Mouse (Mus musculus) adrenal gland, adult 2 months (tissue): Measurements from ENCODE around the gene Traf3ip2. TPM values are rescaled to one million over a fixed set of nuclear protein-coding genes. Genes with fewer than 3 reads are reported as not detected.

Experiments used
- DNase-seq: peaks from one replicate; pipeline ENCODE4 v3.0.0; 2021
- polyA plus RNA-seq: library from polyadenylated mRNA; depleted of rRNA; stranded (reverse); fragments of >200 nt; gene quantifications from 2 replicates; pipeline ENCODE4 v1.2.3, GENCODE M21; 2012
- total RNA-seq, 2 experiments: library from RNA; stranded (reverse); gene quantifications; 2 replicates each; pipeline ENCODE4 v1.2.3; 2021

Traf3ip2 gene
- total and polyA plus RNA-seq, 3 experiments: 15.3 to 24.2 (median 19.1) TPM

DNA sequence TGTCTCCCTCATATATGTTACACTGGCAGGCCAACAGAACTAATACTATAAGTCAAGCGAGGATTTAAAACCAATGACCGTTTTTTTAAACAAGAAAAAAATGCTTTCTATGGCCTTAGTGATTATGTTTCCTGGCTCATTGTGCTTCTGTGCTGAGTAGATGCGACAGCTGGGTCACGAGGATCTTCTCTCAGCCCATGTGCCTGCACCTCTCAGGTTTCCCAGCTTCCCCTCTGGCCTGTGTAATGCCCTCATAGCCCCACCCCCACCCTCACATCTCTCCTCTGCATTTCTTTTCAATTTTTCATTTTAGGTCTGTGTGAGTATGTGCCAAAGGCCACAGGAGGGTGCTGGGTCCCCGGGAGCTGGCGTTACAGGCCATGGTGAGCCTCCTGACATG, 20.6 kb downstream of the Traf3ip2 start:
- DNase-seq: no peak

GRCm38 (mm10) chr10:39634423-39635101, 21.8 kb downstream of the Traf3ip2 start:
- no peak for DNase-seq

DNA sequence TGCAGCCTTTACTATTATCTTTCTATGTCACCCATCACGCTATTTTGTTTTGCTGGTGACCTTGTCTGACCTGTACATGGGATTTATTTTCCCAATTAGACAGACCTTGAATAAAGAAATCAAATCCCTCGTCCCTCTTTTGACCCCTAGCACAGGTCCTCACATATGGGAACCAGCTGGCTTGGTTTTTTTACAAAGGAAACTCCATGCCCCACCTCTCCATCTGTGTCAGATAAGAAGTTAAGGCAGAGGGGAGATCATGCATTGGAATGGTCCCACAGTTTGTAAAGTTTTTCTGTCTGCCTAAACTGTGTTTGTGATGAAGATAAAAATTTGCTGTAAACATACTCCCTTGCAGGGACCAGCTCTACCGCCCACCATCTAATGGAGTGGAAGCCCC, 26.1 kb downstream of the Traf3ip2 start:
- no peak for DNase-seq

DNA sequence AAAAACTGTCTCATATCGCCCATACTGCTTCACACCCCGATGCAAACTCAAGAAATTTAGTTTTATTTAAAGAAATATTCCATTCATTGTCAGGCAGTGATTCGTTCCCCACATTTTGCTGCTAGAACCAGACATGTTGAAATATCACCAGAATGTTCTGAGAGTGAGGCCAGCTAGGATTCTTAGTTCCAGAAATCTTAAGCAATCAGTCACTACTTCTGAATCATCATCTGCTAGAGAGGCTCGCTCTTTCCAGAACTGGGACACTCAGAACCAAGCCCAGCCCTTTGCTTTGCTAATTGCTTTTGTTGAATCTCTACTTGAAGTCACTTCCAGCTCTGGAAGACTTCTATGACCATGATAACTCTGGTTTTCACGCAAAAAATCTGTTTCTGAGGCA, 27.0 kb downstream of the Traf3ip2 start:
- DNase-seq: peak; percentile 69

GRCm38 (mm10) chr10:39640817-39641226, 28.1 kb downstream of the Traf3ip2 start:
- peak; percentile 77 for DNase-seq

DNA sequence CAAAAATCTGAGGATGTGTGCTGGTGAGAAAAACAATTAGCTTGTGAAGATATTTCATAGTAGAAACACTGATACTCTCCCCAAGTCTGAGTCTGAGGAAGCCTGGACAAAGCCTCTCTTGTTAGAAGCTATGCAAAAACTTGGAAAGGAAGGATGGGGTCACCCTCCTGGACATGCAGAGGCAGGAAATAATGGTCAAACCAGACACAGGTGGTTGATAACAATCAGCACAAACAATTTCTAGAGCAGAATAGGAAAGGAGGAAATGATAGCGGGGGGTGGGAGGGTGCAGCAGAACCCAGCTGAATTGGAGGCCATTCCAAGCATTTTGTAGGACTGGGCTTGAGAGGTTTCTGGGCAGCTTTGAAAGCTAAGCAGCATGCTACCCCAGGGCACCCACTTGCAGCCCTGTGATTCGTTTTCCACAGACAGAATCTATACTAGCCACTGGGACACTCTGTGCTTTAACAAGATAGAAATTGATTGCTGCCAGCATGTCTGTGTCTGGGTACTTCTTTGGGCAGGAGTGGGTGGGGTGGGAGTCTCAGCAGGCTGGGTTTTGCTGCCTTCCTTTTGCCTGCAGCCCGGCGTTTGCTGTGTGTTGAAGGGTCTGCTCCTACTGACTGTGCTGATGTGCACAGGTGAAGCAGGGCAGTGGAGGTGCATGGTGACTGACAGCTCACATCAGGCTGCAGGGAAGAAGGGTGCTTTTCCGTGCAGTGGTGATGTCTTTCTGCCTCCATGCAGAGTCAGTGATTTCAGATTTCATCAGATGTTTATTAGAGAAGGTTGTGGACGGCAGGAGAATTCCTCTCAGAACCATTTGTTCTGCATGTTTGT, 33.3 kb downstream of the Traf3ip2 start:
- no peak for DNase-seq

GRCm38 (mm10) chr10:39646629-39647019, 33.9 kb downstream of the Traf3ip2 start:
- DNase-seq: peak; percentile 59

- DNase-seq: no peak
These were observed 34.4 kb downstream of the Traf3ip2 start for GRCm38 (mm10) chr10:39647118-39647517.

- no peak for DNase-seq
These were observed 35.5 kb downstream of the Traf3ip2 start for GRCm38 (mm10) chr10:39648278-39648677.

DNA sequence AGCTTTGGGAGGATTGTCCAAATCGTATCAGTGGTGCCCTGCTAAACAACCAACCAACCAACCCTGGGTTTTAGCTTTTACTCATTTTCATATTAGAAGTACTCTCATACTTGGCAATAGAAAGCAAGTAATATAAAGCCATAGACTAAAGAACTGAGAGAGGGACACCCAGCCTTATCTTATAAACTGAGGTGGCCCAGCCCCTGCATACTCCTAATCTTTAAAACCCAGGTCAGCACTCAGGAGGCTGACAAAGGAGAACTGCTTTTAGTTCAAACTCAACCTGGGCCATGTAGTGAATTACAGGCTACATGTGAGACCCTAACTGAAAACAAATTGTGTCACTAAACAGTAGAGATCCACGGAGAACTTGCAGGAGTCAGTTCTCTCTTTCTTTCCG, 36.8 kb downstream of the Traf3ip2 start:
- no peak for DNase-seq

DNA sequence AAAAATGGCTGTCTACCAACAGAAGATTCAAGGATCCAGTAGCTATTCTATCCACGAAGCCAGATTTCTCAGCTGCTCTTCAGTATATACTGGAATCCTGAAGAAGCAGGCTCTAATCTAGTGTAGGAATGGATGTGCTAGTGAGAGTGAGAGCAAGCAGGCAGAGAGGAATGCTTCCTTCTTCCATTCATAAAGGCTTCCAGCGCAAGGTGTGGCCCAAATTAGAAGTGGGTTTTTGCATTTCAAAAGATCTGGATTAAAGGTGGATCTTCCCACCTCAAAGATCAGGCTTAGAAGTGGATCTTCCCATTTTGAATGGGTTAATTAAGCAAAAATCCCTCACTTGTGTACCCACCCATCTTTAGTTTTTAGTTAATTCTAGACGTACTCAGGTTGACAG, 37.6 kb downstream of the Traf3ip2 start:
- no peak for DNase-seq

- DNase-seq: no peak
These were observed 41.3 kb downstream of the Traf3ip2 start for GRCm38 (mm10) chr10:39654001-39654416.

- no peak for DNase-seq
These were observed 46.2 kb downstream of the Traf3ip2 start for GRCm38 (mm10) chr10:39658901-39659410.

DNA sequence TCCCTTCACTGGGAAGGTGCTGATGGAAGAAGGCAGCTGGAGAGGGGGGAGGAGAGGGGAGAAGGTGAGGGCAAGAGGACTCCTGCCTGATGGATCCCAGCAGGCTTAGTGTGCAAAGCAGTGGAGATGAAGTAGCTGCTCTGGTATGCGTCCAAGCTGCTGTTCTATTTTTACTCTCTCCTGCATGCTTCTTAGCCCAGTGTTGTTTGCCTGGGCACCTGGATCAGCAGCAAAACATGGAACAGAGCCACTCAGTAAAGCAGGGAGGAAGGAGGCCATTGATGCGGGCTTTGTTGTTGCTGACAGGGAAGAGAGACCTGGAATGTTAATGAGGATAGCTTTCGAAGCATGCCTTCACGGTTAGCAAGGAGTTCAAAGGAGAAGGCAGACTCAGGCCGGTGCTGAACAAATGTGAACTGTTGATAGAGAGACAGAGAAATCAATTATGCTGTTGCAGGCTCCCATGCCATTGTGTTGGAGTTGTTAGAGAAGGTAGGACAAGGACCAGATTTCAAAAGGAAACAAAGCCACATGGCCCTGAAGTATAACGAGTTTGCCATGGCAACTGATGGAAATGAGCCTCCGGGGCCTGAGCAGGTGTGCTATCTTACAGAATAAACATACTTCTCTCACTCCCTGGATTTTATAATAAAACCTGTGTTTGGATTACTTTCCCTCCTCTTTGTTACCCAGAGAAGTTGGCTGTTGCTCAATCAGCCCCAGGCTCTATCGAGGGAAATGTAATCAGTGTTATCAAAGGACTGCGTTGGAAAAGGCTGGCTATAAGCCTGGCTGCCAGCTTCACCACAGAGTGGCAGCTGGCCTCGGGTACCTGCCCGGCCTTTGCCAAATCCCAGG, 46.9 kb downstream of the Traf3ip2 start:
- DNase-seq: peak; percentile 55

- DNase-seq: no peak
These were observed 47.5 kb downstream of the Traf3ip2 start for GRCm38 (mm10) chr10:39660269-39660655.

GRCm38 (mm10) chr10:39660698-39661097, 48.0 kb downstream of the Traf3ip2 start:
- no peak for DNase-seq

DNA sequence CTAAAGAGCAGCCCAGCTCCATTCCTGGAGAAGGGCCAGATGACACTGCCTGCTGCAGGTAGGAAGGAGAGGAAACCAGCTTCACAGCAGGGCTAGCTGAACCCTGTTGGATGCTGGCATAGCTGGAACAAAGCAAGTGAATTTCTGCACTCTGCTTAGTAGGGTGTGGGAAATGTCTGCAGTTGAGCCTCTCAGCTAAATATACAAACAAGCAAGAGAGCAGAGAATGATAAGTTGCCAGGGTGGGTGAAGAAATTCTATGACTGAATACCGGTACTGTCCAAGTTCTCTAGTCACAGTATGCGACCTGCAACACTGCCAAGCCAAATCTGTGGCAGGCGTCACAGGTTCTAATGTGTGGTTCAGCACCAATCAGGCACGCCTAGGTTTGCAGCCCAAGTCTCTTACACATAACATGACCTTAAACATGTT, 52.4 kb downstream of the Traf3ip2 start:
- no peak for DNase-seq

- no peak for DNase-seq
These were observed 53.3 kb downstream of the Traf3ip2 start for GRCm38 (mm10) chr10:39666027-39666426.

- DNase-seq: no peak
These were observed 58.7 kb downstream of the Traf3ip2 start for GRCm38 (mm10) chr10:39671451-39671850.

GRCm38 (mm10) chr10:39672547-39673051, 59.9 kb downstream of the Traf3ip2 start:
- no peak for DNase-seq

- no peak for DNase-seq
These were observed 61.4 kb downstream of the Traf3ip2 start for GRCm38 (mm10) chr10:39674106-39674505.

DNA sequence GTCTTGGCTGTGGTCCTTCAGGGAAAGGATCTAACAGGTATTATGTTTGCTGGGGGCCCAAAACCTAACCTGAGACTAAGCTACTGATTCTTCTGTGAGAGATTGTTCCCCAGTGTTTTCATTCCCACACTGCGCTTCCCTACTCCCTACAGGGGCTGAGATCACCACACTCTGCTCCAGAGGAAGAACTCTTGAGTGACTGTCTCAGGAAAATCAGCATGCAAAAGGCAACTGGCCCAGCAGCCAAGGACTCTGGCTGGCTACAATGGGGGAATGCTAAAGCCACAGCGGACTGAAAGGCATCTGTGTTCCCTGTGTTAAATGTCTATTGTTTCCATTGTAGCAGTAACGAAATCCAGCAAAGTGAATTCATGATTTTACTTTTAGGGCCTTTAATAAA, 62.0 kb downstream of the Traf3ip2 start:
- DNase-seq: no peak
